Mouse (Mus musculus) fibroblast of lung, adult 2 months (primary cell): ENCODE measurements at regions not wholly inside any gene's neighbourhood (a gene's known extent, or its start where the extent isn't known, plus 50 kb on each side); places are given as distances from the start of the nearest gene placed in this dataset.
A peak's percentile ranks its signal among the peaks of the same experiment; 100 is the strongest.

ENCODE experiments used
- DNase-seq: peaks from one replicate; pipeline ENCODE4 v3.0.0-alpha.2; 2011; ENCODE audit warnings: low read depth

DNA sequence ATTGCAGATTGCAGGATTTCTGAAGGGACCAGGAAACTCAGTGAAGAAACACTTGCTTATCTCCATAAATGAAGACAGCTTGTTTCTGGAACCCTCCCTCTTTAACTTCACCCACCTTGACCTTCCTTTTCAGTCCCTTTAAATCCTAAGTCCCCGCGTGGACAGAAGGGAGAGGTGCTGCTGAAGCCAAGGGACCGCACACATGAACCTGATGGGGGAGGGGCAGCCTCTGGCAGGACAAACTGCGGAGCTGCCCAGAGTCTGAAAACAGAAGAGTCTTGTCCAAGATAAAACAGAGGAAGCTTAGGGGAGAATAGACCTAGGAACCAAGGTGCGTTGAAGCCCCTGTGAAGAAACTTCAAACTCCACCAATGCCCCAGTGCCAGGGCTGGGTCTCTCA is 368.9 kb upstream of the Tbx3 start:
- no peak for DNase-seq

DNA sequence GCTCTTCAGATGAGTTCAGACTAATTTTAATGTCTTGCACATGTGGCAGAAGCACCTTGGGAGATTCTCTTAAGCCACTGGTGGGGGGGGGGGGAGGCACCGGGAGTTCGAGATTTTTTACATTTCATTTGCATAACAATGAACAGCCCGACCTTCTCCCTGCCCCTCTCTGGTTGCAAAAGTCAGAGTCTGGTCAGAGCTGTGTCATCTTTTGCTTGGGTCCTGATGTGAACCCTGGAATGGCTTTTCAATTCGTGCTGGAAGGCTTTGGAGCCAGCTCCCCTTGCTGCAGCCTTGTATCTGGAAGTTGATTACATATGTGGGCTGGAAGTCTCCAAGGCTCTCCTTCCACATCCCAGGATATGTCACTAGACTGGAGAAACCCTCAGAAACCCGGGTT is 365.7 kb upstream of the Tbx3 start:
- DNase-seq: no peak

DNA sequence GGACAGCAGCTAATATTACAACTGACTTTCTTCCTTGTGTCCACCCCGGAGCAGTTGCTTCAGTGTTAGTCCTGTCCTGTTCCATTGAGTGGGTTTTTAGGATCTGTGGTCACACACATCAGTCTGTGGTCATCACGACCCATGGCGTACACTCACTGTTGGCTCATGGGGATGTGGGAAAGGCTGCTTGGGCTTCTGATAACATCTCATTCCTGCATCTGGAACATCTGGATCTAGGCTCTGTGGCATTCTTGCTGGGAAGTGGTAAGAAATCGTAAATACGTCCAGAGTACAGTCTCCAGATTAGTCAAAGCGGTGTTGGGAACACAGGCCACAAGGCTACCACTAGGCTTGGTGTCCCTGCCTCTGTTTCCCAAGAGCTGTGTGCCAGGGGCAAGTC is 362.7 kb upstream of the Tbx3 start:
- peak; percentile 54 for DNase-seq

DNA sequence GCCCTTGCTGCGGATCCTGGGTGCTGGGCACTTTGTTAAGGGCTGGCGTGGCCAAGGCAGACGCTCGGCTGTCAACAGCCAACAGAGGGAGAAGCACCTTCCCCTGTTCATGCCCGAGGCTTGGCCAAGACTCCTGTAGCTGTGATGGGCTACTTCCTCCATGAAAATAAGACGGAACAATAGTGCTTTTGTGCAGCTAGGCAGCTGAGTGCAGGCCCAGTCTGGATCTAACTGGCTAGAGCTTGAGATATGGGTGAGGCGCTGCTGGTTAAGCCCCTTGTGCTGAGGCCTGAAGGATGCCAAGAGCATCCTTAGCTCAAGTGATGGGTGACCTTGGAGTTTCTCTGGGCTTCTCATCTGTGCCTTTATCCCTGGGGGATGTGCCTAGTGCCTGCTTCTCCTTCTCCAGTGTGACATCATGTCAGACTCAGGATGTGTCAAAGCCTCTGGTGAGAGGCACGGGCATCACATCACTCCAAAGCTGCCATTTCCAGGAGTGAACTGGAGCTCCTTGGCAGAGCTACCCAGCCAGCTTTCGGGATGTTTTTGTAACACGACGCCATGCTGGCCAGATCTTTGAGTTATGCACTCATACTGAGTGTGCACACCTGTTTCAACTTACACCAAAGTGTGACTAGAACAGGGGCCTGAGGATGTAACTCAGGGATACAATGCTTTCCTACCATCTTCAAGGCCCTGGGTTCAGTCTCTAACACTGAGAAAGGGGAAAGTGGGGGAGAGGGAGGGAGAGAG is 360.1 kb upstream of the Tbx3 start:
- peak; percentile 27 for DNase-seq

DNA sequence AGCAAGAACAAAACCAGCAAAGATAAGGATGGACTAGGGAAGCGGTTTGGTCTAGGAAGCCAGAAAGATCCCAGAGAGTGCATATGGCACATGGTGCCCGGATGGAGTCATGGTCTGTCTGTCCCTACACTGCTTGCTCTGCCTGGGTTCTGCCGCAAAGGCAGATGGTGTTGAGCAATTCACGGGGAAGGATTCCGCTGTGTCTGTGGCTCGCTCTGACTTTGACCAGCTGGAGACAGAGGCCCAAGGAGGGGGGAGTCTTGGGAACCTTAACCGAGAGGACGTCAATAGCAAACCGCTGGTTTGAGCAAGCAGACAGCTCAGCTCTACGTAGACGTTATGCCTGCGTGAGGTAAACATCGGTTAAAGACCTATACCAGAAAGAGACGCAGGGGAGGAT is 357.7 kb upstream of the Tbx3 start:
- no peak for DNase-seq

DNA sequence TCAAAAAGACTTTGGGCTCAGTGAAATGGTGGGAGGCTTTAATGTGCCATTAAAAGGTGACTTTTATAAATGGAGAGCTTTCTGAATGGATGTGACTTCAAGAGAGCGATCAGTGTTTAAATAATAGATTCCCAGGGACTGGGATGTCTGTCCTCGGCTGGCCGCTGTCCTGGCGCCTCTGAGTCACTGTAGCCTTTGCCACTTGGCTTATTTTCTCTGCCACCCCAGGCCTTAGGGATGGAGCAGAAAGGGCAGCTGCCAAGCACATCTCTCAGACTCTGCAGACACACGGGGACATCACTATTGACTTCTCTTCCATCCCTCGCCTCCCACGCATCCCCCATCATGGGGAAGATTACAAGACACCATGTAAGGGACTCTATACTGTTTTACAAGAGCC is 355.3 kb upstream of the Tbx3 start:
- DNase-seq: no peak

DNA sequence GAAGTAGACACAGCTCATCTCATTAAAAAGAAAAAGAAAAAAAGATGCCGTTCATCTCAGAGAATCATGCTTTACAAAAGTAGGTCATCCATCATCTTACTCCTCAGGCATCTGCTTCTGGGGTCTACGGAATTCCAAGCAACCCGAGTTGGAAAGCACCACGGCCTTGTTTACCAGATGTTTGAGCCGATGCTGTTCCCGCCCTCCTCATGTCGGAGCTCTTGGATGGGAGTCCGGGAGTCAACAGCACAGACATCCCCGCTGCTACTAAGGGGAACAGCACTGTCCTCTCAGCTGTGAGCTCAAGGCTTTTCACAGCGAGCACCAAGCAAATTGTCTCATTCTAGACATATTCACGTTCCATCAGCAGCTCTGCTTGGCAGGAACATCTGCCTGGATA is 352.9 kb upstream of the Tbx3 start:
- DNase-seq: no peak

DNA sequence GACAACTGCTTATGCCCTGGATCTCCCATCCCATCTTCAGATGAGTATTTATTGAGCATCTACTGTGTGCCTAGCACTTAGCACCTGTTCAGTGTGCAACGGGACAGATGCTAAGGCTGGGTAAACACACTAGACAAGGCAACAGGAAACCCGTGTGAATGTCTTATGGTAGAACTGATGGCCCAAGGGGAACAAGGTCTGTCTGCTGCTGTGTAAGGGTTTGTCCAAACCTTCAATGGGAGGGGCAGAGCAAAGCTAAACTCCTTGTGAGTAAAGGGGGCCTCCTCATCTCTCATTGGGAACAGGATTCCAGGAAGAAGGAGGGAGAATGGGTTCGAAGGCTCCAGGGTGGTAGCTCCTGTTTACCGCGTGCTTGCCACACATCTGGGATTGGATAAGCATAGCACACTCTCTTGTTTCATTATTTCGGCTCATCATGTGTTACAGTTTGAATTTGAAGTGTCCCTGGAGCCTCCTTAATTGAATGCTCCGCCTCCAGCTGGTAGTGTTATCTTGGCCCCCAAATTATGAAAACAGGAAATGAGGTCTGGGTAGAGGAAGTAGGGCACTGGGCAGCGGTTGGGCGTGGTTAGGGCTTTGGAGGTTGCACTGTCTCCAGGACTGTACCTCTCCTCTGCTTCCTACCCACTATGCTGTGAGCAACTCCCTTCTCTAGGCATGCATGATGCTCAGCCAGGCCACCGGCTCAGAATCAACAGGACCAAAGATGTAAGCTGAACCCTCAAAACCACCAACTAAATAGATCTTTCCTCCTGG is 348.9 kb upstream of the Tbx3 start:
- DNase-seq: no peak

DNA sequence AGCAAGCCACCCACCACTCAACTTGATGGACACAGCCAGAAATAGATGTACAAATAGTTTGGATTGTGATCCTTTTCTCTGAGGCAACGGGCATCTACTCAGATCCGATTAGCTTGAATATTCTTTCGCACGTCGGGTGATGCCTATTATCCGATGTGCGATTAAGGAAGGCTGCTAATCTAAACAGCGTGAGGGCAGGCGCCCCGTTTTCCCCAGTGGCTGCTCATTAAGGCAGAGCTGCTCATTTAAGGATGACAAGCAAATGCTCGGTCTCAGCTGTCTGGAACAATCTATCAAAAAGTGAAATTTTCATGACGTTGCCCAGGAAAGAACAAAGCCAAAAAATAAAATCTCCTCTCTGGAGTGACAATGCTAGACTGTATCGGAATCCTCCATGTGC is 348.1 kb upstream of the Tbx3 start:
- no peak for DNase-seq

DNA sequence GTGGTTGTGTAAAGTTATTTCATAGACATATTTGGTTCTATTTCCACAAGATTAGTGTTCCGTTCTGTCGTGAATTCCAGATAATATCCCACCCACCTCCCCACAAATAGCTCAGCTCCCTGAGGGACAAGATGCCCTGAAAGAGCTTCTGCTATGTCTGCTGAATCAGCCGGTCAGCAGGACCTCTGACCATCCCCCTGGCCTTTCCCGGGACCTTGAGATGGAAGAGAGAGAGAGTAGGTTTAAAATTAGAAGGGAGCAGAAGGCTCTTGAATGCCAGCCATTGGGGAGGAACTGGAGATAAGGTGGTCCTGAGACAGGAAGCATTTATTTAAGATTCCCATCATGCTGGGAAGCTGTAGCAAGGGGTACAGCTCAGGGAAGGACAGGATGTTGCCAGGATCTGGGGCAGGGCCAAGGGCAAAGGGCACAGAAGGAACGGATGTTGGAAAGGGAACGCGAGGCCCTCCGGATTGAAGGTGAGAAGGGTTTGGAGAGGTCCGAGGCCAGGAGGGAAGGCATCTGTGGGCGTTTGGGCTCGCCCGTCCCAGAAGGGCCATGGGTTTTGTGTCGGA is 344.7 kb upstream of the Tbx3 start:
- no peak for DNase-seq

DNA sequence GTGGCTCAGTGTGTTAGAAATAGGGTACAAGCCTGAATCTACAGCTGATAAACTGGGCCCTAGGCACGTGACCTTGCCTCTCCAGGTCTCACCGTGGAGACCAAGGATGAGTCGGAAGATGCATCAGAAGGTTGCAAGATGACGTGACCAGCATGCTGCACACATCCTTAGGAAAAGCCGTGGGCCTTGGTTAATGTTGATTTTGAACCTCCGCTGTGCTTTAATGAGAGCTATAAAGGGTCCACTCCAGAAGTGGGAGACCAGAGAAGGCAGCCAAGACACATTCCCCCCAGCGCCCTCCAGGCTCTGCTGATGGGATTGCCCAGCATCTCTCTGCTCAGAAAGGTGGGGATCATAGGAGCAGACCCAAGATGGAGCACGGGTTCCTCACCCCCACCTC is 343.6 kb upstream of the Tbx3 start:
- no peak for DNase-seq

DNA sequence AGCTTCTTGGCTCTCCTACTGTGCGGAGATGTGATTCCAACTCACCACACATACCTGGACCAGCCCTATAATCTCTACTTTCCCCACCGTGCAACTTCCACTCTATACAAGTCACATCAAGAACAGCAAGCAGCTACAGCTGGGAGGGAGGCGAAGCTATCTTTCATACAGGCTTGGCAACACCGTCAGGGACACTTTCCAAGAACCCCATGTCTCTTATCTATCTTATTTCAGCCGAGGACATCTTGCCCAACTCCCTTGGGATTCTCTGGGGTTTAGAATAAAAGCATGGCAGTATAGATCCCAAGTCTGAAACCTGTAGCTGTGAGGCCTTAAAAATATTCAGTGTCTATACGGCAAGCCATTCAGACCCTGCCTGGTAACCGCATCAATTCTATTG is 341.5 kb upstream of the Tbx3 start:
- no peak for DNase-seq

DNA sequence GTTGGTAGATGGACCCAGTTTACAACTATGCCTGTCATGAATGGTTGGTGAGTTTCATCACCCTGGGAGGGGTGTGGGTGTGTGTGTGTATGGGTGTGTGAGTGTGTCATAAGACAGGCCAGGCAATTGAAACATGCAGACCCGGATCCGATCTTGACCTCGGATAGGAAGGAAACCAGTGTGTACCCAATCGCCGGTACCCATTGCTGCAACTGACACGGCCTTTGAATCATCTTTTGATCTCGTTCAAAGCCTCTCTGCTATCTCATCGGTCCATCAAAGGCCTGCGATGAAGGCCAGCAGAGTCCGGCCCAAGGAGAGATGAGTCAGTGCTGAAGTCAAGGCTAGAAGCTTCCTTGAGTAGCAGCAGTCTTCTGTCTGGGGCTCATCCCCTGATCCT is 341.1 kb upstream of the Tbx3 start:
- no peak for DNase-seq

DNA sequence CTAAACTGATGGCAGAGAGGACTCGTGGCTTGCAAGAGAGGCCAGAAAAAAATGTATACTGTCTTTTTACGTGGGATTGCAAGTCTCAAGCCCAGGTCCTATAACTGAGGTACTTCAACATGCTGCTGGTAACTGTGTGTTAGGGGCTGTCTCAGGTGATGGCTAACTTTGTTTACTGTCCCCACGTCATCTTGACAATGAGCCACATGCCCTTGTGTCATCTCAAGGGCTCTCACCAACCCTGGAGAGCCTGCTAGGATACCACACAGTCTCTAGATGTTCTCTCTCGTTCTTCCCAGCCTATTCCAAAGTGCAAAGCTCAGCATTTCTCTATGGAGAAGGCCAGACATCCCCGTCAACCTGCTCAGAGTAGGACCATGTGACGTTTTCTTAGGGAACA is 340.6 kb upstream of the Tbx3 start:
- DNase-seq: no peak

DNA sequence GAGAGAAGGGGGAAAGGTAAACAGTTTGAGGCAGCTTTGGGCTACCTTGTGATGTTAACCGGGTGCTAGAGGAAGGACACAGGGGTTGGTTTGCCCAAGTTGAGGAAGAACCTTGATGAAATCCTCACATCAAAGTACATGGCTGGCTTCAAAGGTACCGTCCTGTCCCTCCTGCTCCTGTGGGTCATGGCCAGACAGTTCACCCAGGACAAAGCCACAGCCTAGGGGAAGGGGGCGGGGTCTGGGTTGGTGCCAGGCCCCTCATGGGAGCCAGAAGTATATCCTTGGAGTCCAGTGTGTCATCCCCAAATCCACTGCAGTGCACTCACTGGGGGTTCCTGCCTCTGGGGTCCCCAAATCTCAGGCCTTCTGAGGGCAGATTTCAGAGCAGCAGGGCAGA is 339.0 kb upstream of the Tbx3 start:
- DNase-seq: no peak

DNA sequence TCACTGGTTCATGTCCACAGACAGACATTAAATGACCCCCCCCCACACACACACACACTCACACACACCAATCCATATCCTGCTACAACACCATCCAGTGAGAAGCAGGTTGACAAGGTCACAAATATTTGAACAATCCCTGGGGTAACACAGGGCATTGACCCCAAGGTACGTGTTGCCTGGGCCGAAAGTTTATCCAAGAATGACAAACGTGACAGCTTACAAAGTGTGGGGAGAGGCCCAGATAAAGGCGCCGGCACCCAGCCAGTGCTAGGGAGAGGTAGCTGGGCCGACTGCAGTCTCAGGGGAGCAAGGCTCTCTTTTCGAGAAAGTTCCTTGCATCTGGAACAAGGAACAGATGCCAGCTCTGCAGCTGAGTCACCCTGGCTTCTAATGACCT is 337.8 kb upstream of the Tbx3 start:
- no peak for DNase-seq

DNA sequence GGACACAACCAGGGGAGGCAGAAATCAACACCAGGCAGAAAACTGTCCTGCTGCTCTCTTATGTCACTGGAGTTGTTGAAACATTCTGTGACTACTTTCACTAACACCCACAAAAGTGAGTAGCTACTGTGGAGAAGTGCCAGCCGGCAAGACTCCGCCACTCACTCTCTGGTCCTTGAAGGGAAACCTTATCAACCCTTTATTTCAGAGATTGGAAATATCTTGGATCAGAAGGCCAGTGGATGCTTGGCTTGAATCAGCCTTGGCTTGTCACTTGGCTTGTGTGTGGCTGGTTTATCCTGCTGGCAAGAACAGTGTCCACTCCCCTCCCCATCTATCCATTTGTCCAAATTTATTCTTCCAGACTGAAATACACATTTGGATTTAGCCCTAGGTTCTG is 335.3 kb upstream of the Tbx3 start:
- DNase-seq: no peak

DNA sequence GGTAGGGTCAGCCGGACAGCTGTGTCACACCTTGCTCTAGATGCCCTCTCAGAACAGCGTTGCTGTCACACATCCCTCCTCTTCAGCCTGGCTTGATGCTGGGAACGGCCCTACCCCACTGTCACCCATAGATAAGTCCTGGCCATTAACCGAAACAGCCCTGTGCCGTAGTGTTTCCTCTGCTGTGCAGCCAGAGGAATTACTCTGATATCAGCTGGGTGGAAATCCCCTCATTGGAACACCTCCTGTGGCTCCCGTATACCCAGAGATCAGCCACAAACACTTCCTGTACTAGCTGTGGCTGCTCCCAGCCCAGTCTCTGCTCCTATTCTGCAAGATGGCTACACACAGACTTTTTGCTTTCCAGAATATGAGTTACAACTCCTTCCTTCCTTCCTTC is 334.5 kb upstream of the Tbx3 start:
- no peak for DNase-seq

DNA sequence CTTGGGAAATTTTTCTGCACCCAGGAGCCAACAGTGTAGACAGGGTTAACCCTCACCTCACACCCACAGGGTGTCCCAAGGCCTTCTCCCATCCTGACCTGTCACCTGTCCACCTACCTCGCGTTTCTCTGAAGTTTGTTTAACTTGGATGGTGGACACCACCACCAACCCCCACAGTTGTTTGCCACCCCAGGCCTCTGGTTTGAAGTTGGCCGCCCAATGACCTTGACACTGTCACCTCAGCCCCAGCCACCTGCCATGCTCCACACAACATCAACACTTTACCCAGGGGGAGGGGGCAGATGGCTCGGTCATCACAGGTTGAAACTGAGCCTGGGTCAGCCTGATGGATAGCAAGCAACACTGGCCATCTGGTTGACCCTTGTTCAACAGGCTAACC is 332.7 kb upstream of the Tbx3 start:
- DNase-seq: no peak

DNA sequence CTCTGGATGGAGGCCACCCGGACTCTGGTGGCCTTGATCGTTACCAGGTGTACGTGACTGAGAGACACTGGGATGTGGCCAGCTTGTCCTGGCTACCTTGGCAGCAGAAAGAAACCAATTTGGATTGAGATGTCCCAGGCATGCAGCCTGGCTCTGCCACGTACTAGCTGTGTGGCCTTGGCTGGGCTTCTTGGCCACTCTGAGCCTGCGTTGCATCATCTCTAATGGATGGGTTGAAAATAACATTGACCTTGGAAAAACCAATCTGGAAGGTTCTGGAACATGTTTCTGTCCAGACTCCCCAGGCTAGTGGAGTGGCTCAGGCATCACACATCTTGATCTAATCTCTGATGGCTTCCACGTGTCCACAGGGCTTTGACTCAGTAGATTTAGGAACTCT is 331.8 kb upstream of the Tbx3 start:
- no peak for DNase-seq

DNA sequence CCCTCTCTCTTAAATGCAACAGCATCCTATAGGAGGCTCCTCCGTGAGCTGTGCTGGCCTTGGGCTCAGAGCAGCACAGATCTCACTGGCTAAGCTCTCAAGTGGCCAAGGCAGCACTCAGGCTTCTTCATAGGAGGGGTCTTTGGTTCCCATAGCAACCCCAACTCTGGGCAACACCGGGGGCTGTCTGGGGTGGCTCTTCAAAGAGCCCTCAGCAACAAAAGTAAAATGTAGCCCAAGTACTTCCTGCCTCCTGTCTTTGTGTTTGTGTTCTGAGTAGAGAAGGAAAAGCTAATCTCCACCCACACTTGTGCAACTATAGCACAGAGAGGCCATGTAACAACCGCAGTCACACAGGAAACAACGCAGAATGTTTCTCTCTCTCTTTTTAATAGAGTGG is 322.2 kb upstream of the Tbx3 start:
- no peak for DNase-seq

DNA sequence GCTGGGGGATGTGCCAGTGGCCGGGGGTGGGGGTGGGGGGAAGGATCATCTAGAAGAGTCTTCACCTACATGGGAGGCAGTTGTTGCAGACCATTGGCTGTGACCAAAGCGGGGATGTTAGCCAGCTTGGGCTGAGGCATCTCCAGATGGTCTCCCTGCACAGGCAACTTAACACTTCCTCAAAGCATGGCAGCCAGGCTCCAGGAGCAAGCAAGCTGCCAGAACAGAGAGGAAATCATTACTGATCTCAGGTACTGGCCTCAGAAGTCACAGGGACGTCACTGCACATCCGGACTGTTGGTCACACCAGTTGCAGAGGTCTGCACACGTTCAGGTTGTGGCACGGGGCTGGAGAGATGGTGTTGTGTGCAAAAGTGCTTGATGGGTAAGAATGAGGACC is 321.1 kb upstream of the Tbx3 start:
- DNase-seq: no peak

DNA sequence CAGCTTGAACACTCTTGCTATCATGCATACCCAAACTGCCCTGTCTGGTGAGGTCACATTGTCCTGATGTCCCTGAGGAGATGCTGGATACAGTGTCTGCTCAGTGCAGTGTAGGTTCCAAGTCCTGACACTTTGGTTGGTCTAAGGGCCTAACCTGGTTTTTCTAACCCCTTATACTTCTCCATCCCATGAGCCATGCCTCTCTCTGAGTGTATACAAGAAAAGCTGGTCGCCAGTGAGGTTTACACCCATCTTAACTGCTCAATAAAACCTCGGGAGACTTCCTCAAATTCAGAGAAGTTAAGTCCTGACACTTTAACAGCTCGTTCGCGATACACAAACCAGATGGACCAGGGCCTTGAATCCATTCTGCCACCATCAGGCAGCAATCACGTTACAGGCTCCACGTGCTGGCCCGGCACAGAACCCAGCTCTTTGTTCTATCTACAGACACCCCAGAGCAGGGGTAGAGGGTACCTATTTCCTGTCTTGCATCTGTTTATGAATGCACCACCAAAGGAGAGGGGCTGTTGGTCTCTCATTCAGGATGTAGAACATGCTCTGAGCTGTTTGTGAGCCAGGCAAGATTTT is 320.0 kb upstream of the Tbx3 start:
- DNase-seq: no peak
